In the genomic region with DNA sequence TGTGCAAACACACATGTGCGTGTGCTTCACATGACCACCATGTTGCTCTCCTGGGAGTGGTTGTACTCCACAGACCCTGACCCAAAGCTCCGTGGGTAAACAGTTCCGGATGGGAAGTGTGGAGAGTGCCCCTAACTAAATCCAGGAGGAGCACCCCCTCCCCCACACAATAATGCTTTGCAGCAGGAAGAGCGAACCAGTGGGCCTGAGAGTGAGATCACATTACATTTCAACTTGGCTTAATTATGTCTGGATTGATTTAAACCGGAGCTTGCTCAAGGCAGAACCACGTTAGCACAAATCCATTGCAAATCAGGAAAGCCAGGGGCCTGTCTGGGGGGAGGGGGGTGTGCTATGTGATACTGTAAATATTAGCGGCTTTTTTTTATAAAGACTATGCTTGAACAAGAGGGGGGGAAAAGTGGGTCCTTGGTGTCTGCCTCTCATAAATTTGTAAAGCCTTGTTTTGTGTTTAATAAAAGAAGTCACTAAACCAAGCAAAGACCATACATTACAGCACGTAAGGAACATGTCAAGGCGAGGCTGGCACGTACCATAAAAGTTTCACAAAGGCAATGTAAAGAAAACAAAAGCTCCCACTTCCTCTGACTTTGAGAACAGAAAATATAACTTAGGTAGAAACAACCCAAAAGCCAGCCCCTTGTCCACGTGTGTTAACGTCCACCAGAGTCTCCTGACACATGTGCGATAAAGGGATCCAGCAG, we compare ENCODE assay signal across 10 mouse cellular contexts.
DNase-seq lines count a peak whose midpoint lies in the region; ATAC-seq and TF ChIP-seq lines count a peak whose summit lies in the region.
"Had no signal": no experiment of that assay in that cellular context is flagged by ENCODE, and none has a peak within 500 bp of the region (broad histone marks: within the 10 kb centered on the region; RNA-seq: fewer than 3 reads in every experiment).

No protein-coding gene starts in this region.

- H3K4me1 ChIP-seq in lung, embryonic 16.5 days (replicated peaks; ENCODE audit: control insufficient read depth, insufficient read depth, low read length): peaks cover 17% of the 10 kb centered on the region
- peaks cover 19% of the 10 kb centered on the region for H3K4me1 ChIP-seq in lung, adult 2 months (ENCODE audit: control insufficient read depth, insufficient read depth, low read length)
- H3K4me1 ChIP-seq in limb, embryonic 11.5 days (ENCODE audit: control insufficient read depth, insufficient read depth, low read length): peaks cover 63% of the 10 kb centered on the region
- peaks cover 21% of the 10 kb centered on the region for H3K4me1 ChIP-seq in stomach, embryonic 14.5 days (ENCODE audit: control insufficient read depth, insufficient read depth, low read length)

- TF ChIP-seq POLR2A in lung, adult 2 months (IDR thresholded peaks at IDR 0.05; ENCODE audit: borderline replicate concordance, extremely low read depth, low read depth, low read length): no peak

- no peak overlapping the region for H3K4me2 ChIP-seq in lung, embryonic 16.5 days (ENCODE audit: low read depth, low read length)
- H3K4me2 ChIP-seq in limb, embryonic 11.5 days (ENCODE audit: low read depth, severe bottlenecking): peak overlapping the region; percentile 22; the same call in 1 of the 2 replicates
- no peak overlapping the region for H3K4me2 ChIP-seq in stomach, embryonic 14.5 days (replicated peaks; ENCODE audit: low read depth, low read length)
- H3K4me2 ChIP-seq: neural tube, embryonic 12.5 days had no signal

- peaks cover 42% of the 10 kb centered on the region for H3K36me3 ChIP-seq in lung, embryonic 16.5 days (ENCODE audit: control insufficient read depth, insufficient read depth, low read length)
- H3K36me3 ChIP-seq in limb, embryonic 11.5 days (ENCODE audit: control insufficient read depth, insufficient read depth, low read length): peaks cover 19% of the 10 kb centered on the region; the same call in 1 of the 2 replicates
- peaks cover 36% of the 10 kb centered on the region for H3K36me3 ChIP-seq in stomach, embryonic 14.5 days (ENCODE audit: control insufficient read depth, insufficient read depth, low read length)

- TF ChIP-seq CTCF in lung, adult 2 months (IDR thresholded peaks at IDR 0.05; ENCODE audit: insufficient read depth, low read length): no peak

- H3K27me3 ChIP-seq in lung, embryonic 16.5 days (ENCODE audit: control insufficient read depth, insufficient read depth, low read depth, low read length): no peaks in the 10 kb centered on the region
- H3K27me3 ChIP-seq in limb, embryonic 11.5 days (ENCODE audit: control insufficient read depth, insufficient read depth, low read length): no peaks in the 10 kb centered on the region
- H3K27me3 ChIP-seq in stomach, embryonic 14.5 days (ENCODE audit: control insufficient read depth, insufficient read depth, low read length): no peaks in the 10 kb centered on the region
- H3K27me3 ChIP-seq: neural tube, embryonic 12.5 days had no signal

- 39% methylated on average over 13 of the region's 13 CpGs for WGBS in lung, embryonic 16.5 days
- 53% methylated on average over 13 of the region's 13 CpGs for WGBS in lung, adult 2 months
- 6% methylated on average over 13 of the region's 13 CpGs for WGBS in limb, embryonic 11.5 days
- WGBS in stomach, embryonic 14.5 days: 28% methylated on average over 13 of the region's 13 CpGs

- no peak overlapping the region for H3K4me3 ChIP-seq in lung, embryonic 16.5 days (ENCODE audit: low read length)
- H3K4me3 ChIP-seq in lung, adult 2 months (replicated peaks; ENCODE audit: extremely low read depth, low read depth, low read length): no peak overlapping the region
- no peak overlapping the region for H3K4me3 ChIP-seq in limb, embryonic 11.5 days (ENCODE audit: low read depth, low read length)
- H3K4me3 ChIP-seq in stomach, embryonic 14.5 days (ENCODE audit: low read depth, low read length): no peak overlapping the region
- H3K4me3 ChIP-seq: neural tube, embryonic 12.5 days had no signal

- DNase-seq in adrenal gland, postnatal 14 days: peak; percentile 23
- no peak for DNase-seq in adrenal gland, postnatal 36 days
- no peak for DNase-seq in lung, adult 2 months
- peak; percentile 89 for DNase-seq in limb, embryonic 11.5 days (ENCODE audit: low spot score)
- no peak for DNase-seq in left cerebral cortex, adult 18-20 months (ENCODE audit: low spot score in 2 of 2)
- no peak for DNase-seq in layer of hippocampus, postnatal 25 days (ENCODE audit: extremely low spot score in 1 of 2, low spot score in 1 of 2)
- DNase-seq: kidney, adult 2 months had no signal

- H3K9me3 ChIP-seq in lung, embryonic 16.5 days (ENCODE audit: control insufficient read depth, low read length): no peaks in the 10 kb centered on the region
- no peaks in the 10 kb centered on the region; the same call in 1 of the 2 replicates for H3K9me3 ChIP-seq in limb, embryonic 11.5 days (ENCODE audit: control insufficient read depth, low read length)
- no peaks in the 10 kb centered on the region for H3K9me3 ChIP-seq in stomach, embryonic 14.5 days (ENCODE audit: control insufficient read depth, low read depth, low read length)
- H3K9me3 ChIP-seq: neural tube, embryonic 12.5 days had no signal

- peak overlapping the region; percentile 83 for H3K27ac ChIP-seq in lung, embryonic 16.5 days (ENCODE audit: low read length)
- peak overlapping the region; percentile 82 for H3K27ac ChIP-seq in limb, embryonic 11.5 days (replicated peaks; ENCODE audit: low read depth, low read length)
- H3K27ac ChIP-seq in stomach, embryonic 14.5 days (ENCODE audit: low read length): peak overlapping the region; percentile 82
- H3K27ac ChIP-seq: neural tube, embryonic 12.5 days had no signal

- ATAC-seq in lung, embryonic 16.5 days (ENCODE audit: low read depth): peak; percentile 78
- peak; percentile 91 for ATAC-seq in limb, embryonic 11.5 days (ENCODE audit: insufficient number of reproducible peaks, low FRiP score, low TSS enrichment, low read depth)
- ATAC-seq in stomach, embryonic 14.5 days (ENCODE audit: insufficient number of reproducible peaks, insufficient read depth, low FRiP score, low read depth): peak; percentile 79

- H3K9ac ChIP-seq in lung, embryonic 16.5 days (ENCODE audit: low read length): no peak overlapping the region
- H3K9ac ChIP-seq in limb, embryonic 11.5 days (ENCODE audit: low read length): no peak overlapping the region
- H3K9ac ChIP-seq in stomach, embryonic 14.5 days (replicated peaks; ENCODE audit: low read depth, low read length): no peak overlapping the region
- H3K9ac ChIP-seq: neural tube, embryonic 12.5 days had no signal

Comparison
In these comparisons a context has a peak if more than half of its experiments do, and no peak if none do; other contexts are left out.
1. DNase-seq: peak in adrenal gland, postnatal 14 days (single experiment) and limb, embryonic 11.5 days (single experiment); none in adrenal gland, postnatal 36 days (0 of 2), lung, adult 2 months (single experiment), left cerebral cortex, adult 18-20 months (0 of 2) and layer of hippocampus, postnatal 25 days (0 of 2).
2. Peak in every context shown above with its lines, with median percentiles within 50 percentile points of each other: ATAC-seq and H3K27ac ChIP-seq.